Mouse (Mus musculus) neural tube, embryonic 12.5 days (tissue): ENCODE results near the gene Gpr31b. TPM values are rescaled to one million over a fixed set of nuclear protein-coding genes. Genes with fewer than 3 reads are reported as not detected.
"Not testable (repeated sequence)": the region's sequence is repeated elsewhere in the genome, so short reads cannot be mapped to it uniquely, and the experiment has no call there.

Source experiments
- ATAC-seq: fragments of 200-750 bp; cut with Nextera tagmentation; 2 replicates; pipeline ENCODE4 v1.8.0; 2017; ENCODE audit warnings: low read depth, mild to moderate bottlenecking, moderate TSS enrichment, moderate library complexity; ENCODE audit not compliant: low FRiP score
- H3K27ac ChIP-seq: fragments of 300-500 bp; sonication (generic); 2 replicates; pipeline ENCODE4 v1.5.1; 2016
- H3K27me3 ChIP-seq: fragments of 300-500 bp; sonication (generic); replicated peaks from 2 replicates; pipeline ENCODE4 v1.6.1; 2016; ENCODE audit warnings: mild to moderate bottlenecking
- H3K36me3 ChIP-seq: fragments of 300-500 bp; sonication (generic); 2 replicates; pipeline ENCODE4 v1.6.1; 2016; ENCODE audit warnings: mild to moderate bottlenecking
- H3K4me1 ChIP-seq: fragments of 300-500 bp; sonication (generic); 2 replicates; pipeline ENCODE4 v1.6.1; 2016
- H3K4me2 ChIP-seq: fragments of 300-500 bp; sonication (generic); replicated peaks from 2 replicates; pipeline ENCODE4 v1.6.1; 2016; ENCODE audit warnings: mild to moderate bottlenecking
- H3K4me3 ChIP-seq: fragments of 300-500 bp; sonication (generic); 2 replicates; pipeline ENCODE4 v1.5.1; 2016
- H3K9ac ChIP-seq: fragments of 300-500 bp; sonication (generic); 2 replicates; pipeline ENCODE4 v1.6.1; 2016; ENCODE audit warnings: mild to moderate bottlenecking
- H3K9me3 ChIP-seq: fragments of 300-500 bp; sonication (generic); 2 replicates; pipeline ENCODE4 v1.6.1; 2016; ENCODE audit warnings: mild to moderate bottlenecking
- WGBS: fragments of 180-500 bp; shearing (Covaris S2); methylation state at CpG from one replicate; pipeline ENCODE4 v1.1.7; 2016; 5-methylcytosine and 5-hydroxymethylcytosine counted together
- polyA plus RNA-seq: library from polyadenylated mRNA; unstranded; fragments of >200 nt; fragmentation: Nextera tagmentation; extraction: Ambion mirVana; gene quantifications from 2 replicates; pipeline ENCODE4 v1.2.1, GENCODE M21; 2016

The Gpr31b gene
- polyA plus RNA-seq, 1 experiment from 2014 or later = not detected

- 3% methylated on average over 10 of the region's 10 CpGs for WGBS
- no peaks in the 10 kb centered on the region for H3K9me3 ChIP-seq
- no peaks in the 10 kb centered on the region for H3K27me3 ChIP-seq
- H3K9ac ChIP-seq = peak overlapping the region; percentile 73
- no peak; the same call in 1 of the 2 replicates for ATAC-seq
- peaks cover 19% of the 10 kb centered on the region for H3K36me3 ChIP-seq
- peak overlapping the region; percentile 66 for H3K27ac ChIP-seq
- H3K4me3 ChIP-seq = peak overlapping the region; percentile 86
- peak overlapping the region; percentile 74 for H3K4me2 ChIP-seq
- H3K4me1 ChIP-seq = peaks cover 7% of the 10 kb centered on the region
These were observed 43.6 kb downstream of the Gpr31b start for GRCm38 (mm10) chr17:13008528-13008927.

- no peaks in the 10 kb centered on the region for H3K9me3 ChIP-seq
- peak; percentile 97 for ATAC-seq
- H3K27ac ChIP-seq = peak overlapping the region; percentile 66
- WGBS = under 1% methylated on average over 76 of the region's 76 CpGs
- peaks cover 7% of the 10 kb centered on the region for H3K4me1 ChIP-seq
- H3K36me3 ChIP-seq = peaks cover 14% of the 10 kb centered on the region; the same call in 1 of the 2 replicates
- no peaks in the 10 kb centered on the region for H3K27me3 ChIP-seq
- H3K9ac ChIP-seq = peak overlapping the region; percentile 73
- H3K4me2 ChIP-seq = peak overlapping the region; percentile 74
- peak overlapping the region; percentile 86 for H3K4me3 ChIP-seq
These were observed 44.2 kb downstream of the Gpr31b start for GRCm38 (mm10) chr17:13007730-13008425.

- Histone ChIP-seq H3K4me3 (no peak overlapping the region), H3K36me3 (peaks cover 6% of the 10 kb centered on the region; the same call in 1 of the 2 replicates), H3K27ac (no peak overlapping the region), H3K4me2 (peak overlapping the region; percentile 74), H3K4me1 (peaks cover 7% of the 10 kb centered on the region), H3K9me3 (no peaks in the 10 kb centered on the region), H3K9ac (no peak overlapping the region), H3K27me3 (no peaks in the 10 kb centered on the region)
- no peak for ATAC-seq
- WGBS = 48% methylated on average over 5 of the region's 5 CpGs
These were observed 45.1 kb downstream of the Gpr31b start for GRCm38 (mm10) chr17:13006984-13007383.

- H3K9me3 ChIP-seq, H3K4me1 ChIP-seq, H3K36me3 ChIP-seq, H3K27me3 ChIP-seq, ATAC-seq: not testable (repeated sequence)
- Histone ChIP-seq H3K4me3 (peak within 1 kb of the TSS; percentile 86), H3K27ac (0 out of 2 replicates have a peak within 1 kb of the TSS, but pooled peaks have one; percentile 42), H3K4me2 (peak within 1 kb of the TSS; percentile 74), H3K9ac (peak within 1 kb of the TSS; percentile 42; the same call in 1 of the 2 replicates)
- WGBS = 97% methylated on average over 2 of the region's 2 CpGs
These were observed 45.5 kb downstream of the Gpr31b start, which contains the start of gene Sod2 for GRCm38 (mm10) chr17:13006546-13006945. TSS of gene Sod2 (plus strand) at chr17:13006846.

GRCm38 (mm10) chr17:13004436-13004835 is 47.7 kb downstream of the Gpr31b start:
- not testable (repeated sequence) for H3K9ac ChIP-seq, H3K9me3 ChIP-seq, H3K36me3 ChIP-seq, H3K27ac ChIP-seq, H3K4me2 ChIP-seq, ATAC-seq, H3K4me1 ChIP-seq, H3K27me3 ChIP-seq, H3K4me3 ChIP-seq
- WGBS = 87% methylated on average over 2 of the region's 2 CpGs

GRCm38 (mm10) chr17:13002243-13002642 is 49.9 kb downstream of the Gpr31b start:
- H3K27me3 ChIP-seq, H3K9me3 ChIP-seq, H3K4me3 ChIP-seq, H3K9ac ChIP-seq, H3K4me2 ChIP-seq, H3K36me3 ChIP-seq, H3K27ac ChIP-seq, H3K4me1 ChIP-seq, ATAC-seq: not testable (repeated sequence)
- WGBS = 89% methylated on average over 5 of the region's 5 CpGs

Other genes starting within 250 kb of the Gpr31b start
- 0.32 and 0.34 TPM in 2 replicates for gene Mas1, start 184.2 kb downstream of the Gpr31b start, polyA plus RNA-seq
- gene Mrgprh, start 176.3 kb downstream of the Gpr31b start, polyA plus RNA-seq = not detected in 2 replicates
- 1.1 and 2.6 TPM in 2 replicates for gene Pnldc1, start 142.1 kb downstream of the Gpr31b start, polyA plus RNA-seq
- 477 and 481 TPM in 2 replicates for gene Tcp1, start 136.6 kb downstream of the Gpr31b start, polyA plus RNA-seq
- gene Mrpl18, start 136.0 kb downstream of the Gpr31b start, polyA plus RNA-seq = 140 and 146 TPM in 2 replicates
- gene Acat3, start 111.7 kb downstream of the Gpr31b start, polyA plus RNA-seq = 0.60 and 1.2 TPM in 2 replicates
- gene Acat2, start 91.5 kb downstream of the Gpr31b start, polyA plus RNA-seq = 376 and 382 TPM in 2 replicates
- 96.5 and 117 TPM in 2 replicates for gene Wtap, start 58.1 kb downstream of the Gpr31b start, polyA plus RNA-seq
- gene Sod2, start 45.5 kb downstream of the Gpr31b start, polyA plus RNA-seq = 125 and 129 TPM in 2 replicates
- gene Tcp10b, start 8.8 kb upstream of the Gpr31b start, polyA plus RNA-seq = not detected in 2 replicates
- not detected in 2 replicates for gene Unc93a, start 79.5 kb upstream of the Gpr31b start, polyA plus RNA-seq
- not detected in 2 replicates for gene Smok2a, start 168.9 kb upstream of the Gpr31b start, polyA plus RNA-seq
- not detected in 2 replicates for gene Smok2b, start 178.0 kb upstream of the Gpr31b start, polyA plus RNA-seq